Mouse (Mus musculus): ENCODE measurements around the gene Ube2h.

Gene Ube2h

DNA sequence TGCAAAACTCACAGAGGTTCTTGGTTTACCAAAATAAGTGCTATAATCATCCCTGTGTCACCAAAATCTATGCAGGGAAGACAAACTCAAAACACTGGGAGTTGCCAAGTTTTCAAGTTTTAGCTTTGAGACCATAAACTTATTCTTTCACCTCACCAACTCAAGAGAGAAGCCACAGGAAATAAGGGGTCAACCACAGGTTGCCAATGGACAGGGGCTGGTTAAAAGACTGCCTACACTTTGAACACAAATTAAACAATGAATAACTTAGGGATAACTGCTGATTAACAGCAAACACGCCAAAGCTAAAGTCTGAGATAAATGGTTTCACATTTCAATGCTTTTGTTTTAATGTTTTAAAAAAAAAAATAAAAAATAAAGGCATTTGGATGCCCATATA lies 5.2 kb downstream of the Ube2h start:
- peak; percentile 62 for DNase-seq (ENCODE audit: low read depth)

DNA sequence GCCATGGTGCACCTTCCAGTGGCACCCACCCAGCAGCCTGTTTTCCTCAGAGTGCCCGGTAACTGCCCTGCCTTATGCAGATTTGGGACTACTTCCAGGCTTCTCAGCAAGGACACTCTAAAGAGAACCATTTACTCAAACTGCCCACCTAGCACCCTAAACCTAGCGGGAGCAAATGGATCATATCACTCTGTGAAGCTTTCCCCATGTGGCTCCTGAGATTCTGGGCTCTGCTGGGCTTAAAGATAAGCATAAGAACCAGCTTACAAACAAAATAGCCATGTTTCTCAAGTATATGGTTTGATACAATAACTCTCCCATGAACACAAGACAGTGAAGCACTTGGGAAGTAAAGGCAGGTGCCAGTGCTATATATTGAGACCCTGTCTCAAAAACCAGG lies 11.8 kb downstream of the Ube2h start:
- no peak for DNase-seq (ENCODE audit: low read depth)

DNA sequence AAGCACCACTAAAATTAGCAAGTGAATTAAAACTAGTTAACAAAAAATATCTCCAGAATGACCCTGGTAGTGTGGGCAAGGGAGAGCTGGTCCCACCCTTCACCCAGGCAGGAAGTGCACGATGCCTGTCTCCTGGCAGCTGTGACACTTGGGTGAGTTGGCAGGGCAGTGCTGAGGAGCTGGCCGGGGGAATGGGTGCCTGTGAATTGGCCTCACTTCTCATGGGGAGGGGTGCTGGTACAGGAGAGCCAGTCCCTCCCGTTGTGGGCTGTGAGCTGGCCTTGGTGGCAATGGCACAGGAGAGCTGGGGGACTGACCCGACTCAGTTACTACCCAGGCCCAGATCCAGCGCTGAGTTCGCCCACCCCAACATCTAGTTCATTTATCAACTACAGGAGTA lies 16.4 kb downstream of the Ube2h start:
- no peak for DNase-seq (ENCODE audit: low read depth)

DNA sequence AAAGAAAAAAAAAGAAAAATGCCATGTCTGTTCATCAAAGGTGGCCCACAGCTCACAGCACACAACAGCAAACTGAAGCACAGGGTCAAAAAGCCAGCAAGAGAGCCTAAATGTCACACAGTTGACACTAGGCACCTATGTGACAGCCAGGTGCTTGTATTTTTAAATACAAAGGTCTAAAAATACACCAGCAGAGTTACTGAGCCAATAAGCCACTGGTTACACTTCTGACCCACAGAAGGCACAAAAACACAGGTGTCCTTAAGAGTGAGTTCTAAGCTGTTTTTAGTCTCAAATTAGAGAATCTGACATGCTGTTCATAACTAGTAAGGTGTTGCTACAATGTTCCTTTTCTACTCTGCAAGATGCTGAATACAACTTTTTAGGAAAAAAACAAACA lies 17.7 kb downstream of the Ube2h start:
- DNase-seq (ENCODE audit: low read depth), result no peak

DNA sequence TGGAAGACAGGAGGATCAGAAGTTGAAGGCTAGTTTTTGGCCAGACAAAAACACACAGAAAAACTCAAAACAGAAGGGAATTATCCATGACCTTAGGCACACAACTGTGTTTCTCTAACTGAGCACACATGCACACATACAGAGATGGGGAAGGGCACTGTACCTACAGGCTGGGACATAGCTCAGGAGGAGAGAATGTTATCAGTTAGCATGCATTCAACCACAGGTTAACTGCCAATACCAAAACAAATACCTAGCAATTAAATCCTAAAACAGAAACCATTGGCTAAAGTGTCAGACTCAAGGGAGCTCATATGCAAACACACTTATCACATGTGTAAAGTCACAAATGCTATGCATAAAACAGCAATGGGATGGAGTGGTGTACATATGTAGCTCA lies 20.2 kb downstream of the Ube2h start:
- no peak for DNase-seq (ENCODE audit: low read depth)

DNA sequence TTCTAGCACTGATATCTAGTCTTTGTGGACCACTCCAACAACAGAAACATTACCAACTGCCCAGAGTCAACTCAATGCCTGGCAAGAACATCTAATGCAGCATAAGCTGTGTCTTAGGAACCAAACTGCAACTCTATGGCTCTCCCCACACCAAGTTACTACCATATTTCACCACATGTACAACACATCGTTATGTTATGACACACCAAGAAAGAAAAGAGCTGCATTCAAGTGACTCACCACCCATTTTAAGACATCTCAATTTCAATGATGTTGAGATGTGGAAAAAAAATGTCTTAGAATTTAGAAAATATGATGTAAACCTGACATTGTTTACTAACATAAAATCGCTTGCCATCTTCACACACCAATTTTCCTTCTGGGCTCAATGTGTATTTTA lies 22.0 kb downstream of the Ube2h start:
- peak; percentile 34 for DNase-seq (ENCODE audit: low read depth)

DNA sequence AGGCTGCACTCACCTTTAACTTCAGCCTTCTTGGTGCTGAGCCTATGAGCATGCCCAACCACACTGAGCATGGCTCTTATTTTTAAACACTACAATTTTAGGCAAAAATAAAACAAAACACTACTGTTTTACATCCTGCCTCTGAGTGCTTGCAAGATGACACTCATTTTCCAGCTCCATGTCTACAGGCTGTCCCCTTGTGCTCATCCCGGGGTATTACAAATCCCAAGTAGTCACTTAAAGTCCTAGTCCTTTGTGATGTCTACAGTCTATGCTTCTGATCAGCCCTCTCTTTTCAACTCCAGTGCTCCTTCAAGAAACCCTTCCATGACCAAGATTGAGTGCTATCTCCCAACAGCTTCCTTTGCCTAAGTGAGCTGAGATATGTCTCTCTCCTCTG lies 26.0 kb downstream of the Ube2h start:
- DNase-seq (ENCODE audit: low read depth), result peak; percentile 53

DNA sequence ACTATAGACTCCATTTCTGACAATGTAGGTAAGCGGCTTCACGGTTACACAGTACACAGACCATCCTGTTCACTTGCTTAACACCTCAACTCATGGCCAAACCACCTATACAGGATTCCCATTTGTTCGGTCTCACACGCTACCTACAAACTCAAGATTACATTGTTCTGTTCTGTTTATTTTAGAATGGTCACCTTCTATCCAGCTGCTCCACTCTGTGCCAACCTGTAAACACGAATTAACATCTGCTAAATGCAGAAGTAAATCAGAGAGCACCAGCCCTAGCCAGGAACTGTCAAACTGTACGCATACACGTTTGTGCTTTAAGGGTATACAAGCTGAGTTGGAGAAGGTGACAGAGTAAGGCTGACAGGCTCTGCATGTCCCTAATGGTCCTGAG lies 27.5 kb downstream of the Ube2h start:
- no peak for DNase-seq (ENCODE audit: low read depth)

DNA sequence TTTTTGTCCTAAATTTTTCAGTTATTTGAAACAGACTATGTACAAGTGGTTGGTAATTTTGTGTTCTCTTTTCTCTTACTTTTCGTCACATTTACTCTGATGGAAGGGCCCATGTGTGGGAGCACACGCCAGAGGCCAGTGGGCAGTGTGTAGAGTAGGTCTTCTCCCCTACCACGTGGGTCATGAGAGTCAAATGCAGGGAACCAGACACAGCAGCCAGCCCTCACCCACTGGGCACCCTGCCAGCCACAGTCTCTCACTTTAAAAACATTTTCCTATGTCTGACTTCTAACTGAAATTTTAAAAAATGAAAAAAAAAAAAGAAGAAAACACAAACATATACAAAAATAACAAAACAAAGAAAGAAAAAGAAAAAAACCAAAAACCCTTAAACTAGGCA lies 28.0 kb downstream of the Ube2h start:
- no peak for DNase-seq (ENCODE audit: low read depth)

DNA sequence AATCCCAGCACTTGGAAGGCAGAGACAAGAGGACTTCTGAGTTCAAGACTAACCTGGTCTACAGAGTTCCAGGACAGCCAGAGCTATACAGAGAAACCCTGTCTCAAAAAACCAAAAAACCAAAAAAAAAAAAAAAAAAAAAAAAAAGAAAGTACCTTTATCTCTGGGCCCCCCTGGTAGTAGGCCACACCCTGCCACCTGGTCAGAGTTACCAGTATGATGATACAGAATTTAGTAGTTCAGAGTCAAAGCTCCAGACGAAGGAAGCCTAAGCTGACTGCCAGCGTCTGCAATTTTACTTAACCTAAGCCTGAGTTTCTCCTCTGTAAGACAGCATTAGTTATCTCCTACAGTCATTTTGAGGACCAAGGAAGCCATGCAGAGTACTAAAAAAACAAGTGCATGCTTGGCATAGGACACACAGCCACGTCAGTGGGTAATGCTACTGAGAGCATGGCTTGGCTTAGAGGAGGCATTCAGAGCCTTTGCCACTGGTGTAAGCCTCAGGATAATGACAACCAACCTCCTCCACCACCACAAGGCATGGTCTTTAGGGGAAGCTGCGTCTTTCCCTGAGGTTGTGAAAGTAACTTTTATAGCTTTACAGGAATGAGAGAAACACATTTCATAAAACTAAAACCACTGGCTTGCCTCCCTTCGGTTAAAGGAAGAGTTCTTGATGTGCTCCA lies 29.0 kb downstream of the Ube2h start:
- no peak for DNase-seq (ENCODE audit: low read depth)

DNA sequence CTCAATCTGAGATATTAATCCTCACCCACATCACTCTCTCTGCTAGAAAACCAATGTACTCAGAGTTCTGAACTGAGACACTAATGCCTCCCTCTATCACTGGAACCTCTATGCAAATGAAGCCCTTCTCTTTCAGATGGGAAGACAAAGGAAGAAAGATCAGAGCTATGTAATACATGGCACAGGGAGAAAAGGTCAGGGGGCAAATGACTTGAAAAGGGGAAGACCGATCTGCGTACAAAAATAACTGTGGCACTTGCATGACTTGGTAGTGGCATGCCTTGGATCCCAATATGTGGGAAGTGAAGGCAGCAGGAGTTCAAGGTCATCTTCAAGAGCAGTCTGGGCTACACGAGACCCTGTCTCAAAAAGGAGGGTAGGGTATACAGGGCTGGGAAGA lies 31.4 kb downstream of the Ube2h start:
- no peak for DNase-seq (ENCODE audit: low read depth)

DNA sequence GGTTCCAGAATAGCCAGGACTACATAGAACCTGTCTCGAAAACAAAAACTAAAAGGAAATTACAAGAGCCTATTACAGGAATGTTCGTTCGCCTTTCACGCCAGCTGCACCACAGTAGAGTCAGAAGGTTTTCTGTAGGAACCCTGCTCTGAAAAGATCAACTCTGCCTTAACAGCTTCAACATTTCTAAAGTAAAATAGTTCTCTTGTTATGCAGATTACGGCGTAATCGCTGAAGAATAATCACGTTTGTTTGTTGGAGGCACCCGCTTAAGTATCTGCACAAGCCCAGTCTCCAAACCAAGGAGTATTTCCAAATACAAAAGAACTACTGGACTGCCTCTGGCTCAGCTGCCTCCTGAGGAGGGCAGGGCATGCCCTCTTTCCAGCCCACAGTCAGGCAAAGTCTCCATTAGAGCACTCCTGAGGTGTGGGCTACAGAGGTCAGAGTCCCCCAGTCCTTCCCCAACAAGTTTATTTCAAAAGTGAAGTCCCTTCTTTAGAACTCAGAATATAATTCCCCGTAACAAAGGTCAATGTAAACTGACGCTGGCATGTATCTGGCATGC lies 31.9 kb downstream of the Ube2h start:
- DNase-seq (ENCODE audit: low read depth), result no peak

DNA sequence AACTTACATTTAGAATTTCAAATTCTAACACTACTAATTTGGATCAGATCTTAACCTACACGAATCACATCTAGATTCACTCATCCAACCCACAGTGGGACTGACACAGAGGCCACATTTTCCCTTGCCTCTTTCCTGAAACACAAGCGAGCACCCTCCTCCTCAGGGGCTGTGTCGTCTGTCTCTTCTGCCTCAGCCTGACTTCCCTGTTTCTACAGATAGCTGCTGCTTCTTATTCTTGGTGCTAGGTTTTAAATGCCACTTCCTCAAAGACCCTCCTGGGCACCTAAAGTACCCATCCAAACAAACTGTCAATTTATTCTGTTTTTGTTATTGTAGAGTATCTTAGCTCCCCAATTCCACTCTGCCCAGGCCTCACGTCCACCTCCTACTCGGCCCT lies 34.5 kb downstream of the Ube2h start:
- DNase-seq (ENCODE audit: low read depth), result no peak

DNA sequence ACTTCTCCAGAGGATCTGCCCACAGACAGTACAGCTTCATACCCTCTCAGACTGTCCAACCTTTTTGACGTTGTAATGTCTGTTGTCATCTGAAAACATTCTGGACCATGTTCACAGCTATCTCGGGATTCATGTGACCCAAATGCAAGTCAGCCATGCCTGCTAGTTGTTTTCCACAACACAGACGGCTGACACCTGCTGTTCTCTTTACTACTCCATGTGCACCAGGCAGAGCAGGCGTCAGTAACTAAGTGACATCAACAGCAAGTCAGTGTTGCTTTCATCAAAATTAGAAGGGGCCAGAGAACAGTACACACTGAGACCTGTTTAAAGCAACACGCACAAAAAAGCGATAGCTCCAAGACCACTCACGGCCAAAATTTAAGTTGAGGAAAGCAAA lies 36.9 kb downstream of the Ube2h start:
- DNase-seq (ENCODE audit: low read depth), result no peak

DNA sequence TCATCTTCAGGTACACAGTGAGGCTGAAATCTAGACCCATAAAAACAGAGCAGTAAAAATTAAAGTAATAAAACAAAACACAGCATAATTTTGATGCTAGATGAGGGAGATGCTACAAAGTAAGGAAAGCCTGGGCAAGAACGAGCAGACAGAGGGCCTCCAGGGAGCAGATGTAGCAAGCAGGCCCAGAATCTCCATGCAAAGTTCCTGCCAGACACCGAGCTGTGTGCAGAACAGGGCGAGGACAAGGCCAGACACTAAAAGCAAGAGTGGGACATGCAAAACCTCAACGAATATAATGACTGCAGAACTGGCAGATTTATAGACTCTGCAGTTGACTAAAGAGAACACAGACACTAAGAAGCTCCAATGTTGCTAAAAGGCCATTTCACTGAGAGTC lies 38.9 kb downstream of the Ube2h start:
- no peak for DNase-seq (ENCODE audit: low read depth)

DNA sequence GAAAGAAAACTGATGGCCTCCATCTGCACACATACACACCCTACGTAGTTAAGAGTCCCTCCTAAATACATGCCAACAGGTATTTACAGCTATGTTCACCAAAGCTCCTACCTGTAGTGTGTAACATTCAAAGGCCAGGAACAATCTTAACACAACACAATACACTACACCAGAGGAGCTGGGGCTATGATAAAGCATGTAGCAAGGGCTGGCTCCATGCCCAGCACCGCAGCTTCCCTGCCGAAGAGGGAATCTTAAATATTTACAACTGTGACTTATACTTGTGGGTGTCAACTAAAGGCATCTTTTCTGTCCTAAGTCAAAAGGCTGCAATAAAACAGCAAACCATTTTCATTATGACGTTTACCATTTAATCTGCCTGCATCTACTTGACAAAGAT lies 41.3 kb downstream of the Ube2h start:
- DNase-seq (ENCODE audit: low read depth), result no peak

DNA sequence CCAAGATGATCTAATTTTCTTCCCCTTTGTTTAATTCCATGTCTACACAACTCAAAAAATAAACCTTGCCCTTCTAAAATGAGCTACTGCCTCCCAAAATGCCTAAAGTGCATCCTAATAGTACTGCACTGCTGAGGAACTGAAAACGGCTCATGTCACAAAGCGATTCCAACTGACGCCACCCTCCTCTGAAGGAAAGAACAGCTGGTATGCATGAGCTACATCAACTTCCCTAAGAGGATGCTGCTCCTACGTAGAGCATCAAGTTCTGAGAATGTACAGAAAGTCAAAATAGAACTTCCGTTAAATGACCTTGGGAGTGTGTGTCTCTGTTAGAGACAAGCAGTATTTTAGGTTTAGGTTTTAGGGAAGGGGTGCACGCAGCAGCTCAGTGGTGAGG lies 45.1 kb downstream of the Ube2h start:
- DNase-seq (ENCODE audit: low read depth), result no peak

DNA sequence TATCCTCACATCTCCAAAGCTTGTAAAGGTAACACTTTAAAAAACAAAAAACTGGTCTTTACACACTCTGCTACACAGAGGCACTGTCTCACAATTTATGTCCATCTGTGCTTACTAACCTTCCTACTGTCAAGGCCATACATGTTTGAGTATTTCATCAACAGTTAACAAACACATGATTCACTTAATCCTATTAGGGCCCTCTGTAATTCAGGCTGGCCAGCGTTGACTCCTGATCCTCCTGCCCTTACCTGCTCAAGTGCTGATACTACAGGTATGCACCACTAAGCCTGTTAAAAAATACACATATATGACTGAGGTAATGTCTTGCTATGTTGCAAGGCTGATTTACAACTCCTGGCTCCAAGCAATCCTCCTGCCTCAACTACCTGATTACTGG lies 46.4 kb downstream of the Ube2h start:
- DNase-seq (ENCODE audit: low read depth), result no peak

DNA sequence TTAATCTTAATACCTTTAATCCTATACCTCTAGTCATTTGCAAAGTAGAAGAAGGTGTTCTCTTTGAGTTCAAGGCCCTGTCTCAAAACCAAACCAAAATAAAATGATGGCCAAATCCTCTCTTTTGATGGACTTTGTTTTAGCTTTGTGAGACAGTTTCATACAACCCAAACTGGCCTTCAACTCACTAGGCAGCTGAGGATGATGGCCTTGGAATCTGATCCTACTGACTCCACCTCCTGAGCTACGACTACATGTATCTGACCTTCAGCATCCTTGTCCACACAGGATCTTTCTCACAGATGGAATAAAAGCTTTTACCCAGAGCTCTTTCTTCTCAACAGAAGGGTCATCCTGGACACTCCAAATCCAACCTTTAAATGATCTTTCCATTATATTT lies 48.5 kb downstream of the Ube2h start:
- no peak for DNase-seq (ENCODE audit: low read depth)

DNA sequence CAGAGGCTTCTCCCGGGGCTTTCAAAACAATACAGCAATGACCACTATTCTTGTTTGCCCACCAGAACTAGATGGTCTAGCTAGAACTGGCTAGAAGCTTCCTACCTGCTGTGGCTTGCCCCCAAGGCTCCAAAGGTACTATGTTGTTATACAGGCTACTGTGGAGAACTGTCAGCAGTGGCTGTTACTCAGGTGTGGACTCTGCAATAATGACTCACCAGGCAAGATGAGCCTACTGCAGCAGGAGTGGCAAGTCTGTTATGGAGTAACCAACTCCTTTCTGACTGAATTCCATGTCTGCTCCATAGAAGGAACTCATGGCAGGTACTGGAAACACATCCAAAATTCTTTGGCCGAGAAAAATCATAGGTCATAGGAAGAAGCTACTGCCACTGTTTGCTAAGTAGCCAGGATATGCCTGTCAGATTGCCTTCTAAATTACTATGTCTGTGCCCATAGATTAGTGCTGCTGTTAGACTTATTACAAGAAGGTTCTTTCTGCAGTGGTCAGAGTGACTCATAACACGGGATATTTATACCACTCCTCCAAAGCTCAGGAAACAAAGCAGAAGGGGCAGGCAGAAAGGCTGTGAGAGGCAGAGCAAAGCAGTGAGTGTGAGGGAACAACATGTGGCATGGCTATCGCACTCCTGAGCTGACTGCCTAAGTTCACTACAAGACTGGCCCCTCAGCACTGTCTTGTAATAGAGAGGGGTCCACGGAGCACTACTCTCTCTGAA lies 51.9 kb downstream of the Ube2h start:
- peak; percentile 95 for DNase-seq (ENCODE audit: low read depth)

DNA sequence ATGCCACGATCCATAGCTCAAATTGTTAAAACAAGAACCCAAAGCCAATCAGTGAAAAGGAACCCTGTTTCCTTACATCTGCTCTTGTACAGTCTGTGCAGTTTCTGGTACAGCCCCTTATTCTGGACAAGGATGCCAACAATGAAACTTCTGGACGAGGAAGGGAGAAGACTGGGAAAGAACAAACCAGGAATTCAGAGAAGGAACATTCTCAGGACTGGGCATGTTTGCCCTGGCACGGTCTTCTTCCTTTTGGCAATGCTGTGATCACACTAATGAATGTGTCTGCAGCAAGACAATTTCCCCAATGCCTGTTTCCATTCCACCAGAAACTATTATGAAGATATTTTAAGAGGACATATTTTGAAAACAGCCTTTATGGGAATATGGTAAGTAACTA lies 55.6 kb downstream of the Ube2h start:
- DNase-seq (ENCODE audit: low read depth), result no peak

DNA sequence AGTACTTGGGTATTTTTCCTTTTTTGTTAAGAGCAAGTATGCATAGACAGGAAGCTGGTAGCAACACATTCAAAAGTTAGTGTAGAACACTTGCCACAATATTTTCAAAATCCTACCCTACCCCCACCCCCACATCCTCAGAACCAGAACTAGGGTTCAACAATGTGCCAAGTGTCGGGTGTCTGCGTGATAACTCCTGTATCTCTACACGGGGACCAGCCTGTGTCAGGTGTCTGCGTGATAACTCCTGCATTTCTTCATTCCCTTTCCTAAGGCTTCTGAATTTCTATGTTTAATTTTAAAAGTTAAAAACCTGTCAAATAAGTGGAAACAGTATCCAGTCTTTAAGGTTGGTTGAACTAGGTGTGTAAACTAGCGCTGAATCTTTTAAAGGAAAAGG lies 58.4 kb downstream of the Ube2h start:
- no peak for DNase-seq (ENCODE audit: low read depth)

DNA sequence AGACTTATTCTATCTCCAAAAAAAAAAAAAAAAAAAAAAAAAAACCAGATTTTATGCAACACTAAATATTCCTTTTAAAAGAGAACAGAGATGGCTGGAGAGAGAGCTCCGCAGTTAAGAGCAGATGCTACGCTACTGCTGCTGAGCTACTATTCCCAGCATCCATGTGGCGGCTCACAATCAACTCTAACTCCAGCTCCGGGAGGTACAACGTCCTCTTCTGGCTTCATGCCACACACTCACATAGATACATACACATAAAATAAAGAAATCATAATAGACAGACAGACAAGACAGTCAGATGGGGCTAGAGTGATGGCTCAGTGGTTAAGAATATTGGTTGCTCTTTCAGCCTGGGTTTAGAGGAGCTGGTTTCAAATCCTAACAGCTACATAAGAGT lies 58.9 kb downstream of the Ube2h start:
- no peak for DNase-seq (ENCODE audit: low read depth)
